Mouse (Mus musculus) liver, embryonic 14.5 days (tissue): ENCODE data around the gene Ugt1a8. TPM values are rescaled to one million over a fixed set of nuclear protein-coding genes. Genes with fewer than 3 reads are reported as not detected.
A peak's percentile ranks its signal among the peaks of the same experiment; 100 is the strongest.

Source experiments
- ATAC-seq: fragments of 200-750 bp; cut with Nextera tagmentation; 2 replicates; pipeline ENCODE4 v1.8.0; 2017; ENCODE audit warnings: moderate number of reproducible peaks, mild to moderate bottlenecking, moderate library complexity; ENCODE audit not compliant: insufficient read depth
- DNase-seq, 3 experiments: peaks; one replicate each; pipeline ENCODE4 v3.0.0-alpha.2; 2012 to 2013; ENCODE audit warnings: low read depth in 3 of 3, low spot score in 3 of 3
- H3K27ac ChIP-seq: fragments of 300-500 bp; sonication (generic); 2 replicates; pipeline ENCODE4 v1.5.1; 2014; ENCODE audit warnings: moderate library complexity, mild to moderate bottlenecking, control low read depth, inconsistent platforms
- H3K27me3 ChIP-seq: fragments of 300-500 bp; sonication (generic); 2 replicates; pipeline ENCODE4 v1.6.1; 2014; ENCODE audit warnings: mild to moderate bottlenecking, low read length, moderate library complexity; ENCODE audit not compliant: control insufficient read depth, insufficient read depth
- H3K36me3 ChIP-seq: fragments of 300-500 bp; sonication (generic); replicated peaks from 2 replicates; pipeline ENCODE4 v1.6.1; 2014; ENCODE audit warnings: low read depth; ENCODE audit not compliant: control insufficient read depth, insufficient read depth
- H3K4me1 ChIP-seq, 2 experiments: fragments of 200-500 bp in 1 of 2; fragments of 300-500 bp in 1 of 2; sonication (generic) in 1 of 2; replicated peaks; 2 replicates each; pipeline ENCODE4 v1.6.1; 2012 to 2014; ENCODE audit warnings: antibody characterized with exemption in 1 of 2, inconsistent platforms in 1 of 2, low read length in 1 of 2; ENCODE audit not compliant: control insufficient read depth in 2 of 2, insufficient read depth in 2 of 2
- H3K4me2 ChIP-seq: fragments of 300-500 bp; sonication (generic); 2 replicates; pipeline ENCODE4 v1.6.1; 2014; ENCODE audit warnings: low read depth, mild to moderate bottlenecking, control low read depth, moderate library complexity
- H3K4me3 ChIP-seq, 2 experiments: fragments of 200-500 bp in 1 of 2; fragments of 300-500 bp in 1 of 2; sonication (generic) in 1 of 2; 2 replicates each; pipeline ENCODE4 v1.5.1; 2012 to 2014; ENCODE audit warnings: low read depth in 2 of 2, low read length in 2 of 2, mild to moderate bottlenecking in 2 of 2, control low read depth in 1 of 2, inconsistent platforms in 1 of 2, moderate library complexity in 1 of 2; ENCODE audit not compliant: insufficient read depth in 1 of 2
- H3K9ac ChIP-seq: fragments of 300-500 bp; sonication (generic); replicated peaks from 2 replicates; pipeline ENCODE4 v1.6.1; 2014; ENCODE audit warnings: mild to moderate bottlenecking, control low read depth, moderate library complexity
- H3K9me3 ChIP-seq: fragments of 300-500 bp; sonication (generic); 2 replicates; pipeline ENCODE4 v1.6.1; 2016; ENCODE audit warnings: low read length, mixed read lengths; ENCODE audit not compliant: control insufficient read depth
- CTCF ChIP-seq: IDR thresholded peaks from 2 replicates; pipeline ENCODE4 v1.5.1; 2016; ENCODE audit warnings: antibody characterized with exemption, low read depth, control low read depth
- EP300 ChIP-seq: IDR thresholded peaks from 2 replicates; pipeline ENCODE4 v1.6.1; 2016; ENCODE audit warnings: antibody characterized with exemption, low read depth
- WGBS: fragments of 180-500 bp; shearing (Covaris S2); extraction: QIAGEN DNeasy Blood & Tissue Kit; methylation state at CpG from one replicate; pipeline ENCODE4 v1.1.7; 2014; ENCODE audit not compliant: insufficient replicate concordance; 5-methylcytosine and 5-hydroxymethylcytosine counted together
- polyA plus RNA-seq, 2 experiments: library from polyadenylated mRNA; depleted of rRNA in 1 of 2; stranded (reverse) in 1 of 2; unstranded in 1 of 2; fragments of >200 nt; fragmentation: Nextera tagmentation in 1 of 2; extraction: Ambion mirVana in 1 of 2; gene quantifications; 2 replicates each; pipeline versions ENCODE4 v1.2.1 to v1.2.3; 2012 to 2014

The Ugt1a8 gene
- polyA plus RNA-seq, 2 experiments: not detected

GRCm38 (mm10) chr1:88213766-88214461, 126.3 kb downstream of the Ugt1a8 start:
- Histone ChIP-seq H3K4me1 (no peaks in the 10 kb centered on the region), H3K4me3 (no peak overlapping the region), H3K9ac (no peak overlapping the region), H3K4me2 (no peak overlapping the region), H3K36me3 (no peaks in the 10 kb centered on the region), H3K27ac (no peak overlapping the region), H3K27me3 (no peaks in the 10 kb centered on the region), H3K9me3 (peaks cover 26% of the 10 kb centered on the region)
- DNase-seq (peak in 1 of 3 experiments; percentile 14), ATAC-seq (0 out of 2 replicates have a peak, but pooled peaks have one; percentile 7)
- TF ChIP-seq EP300 (no peak), CTCF (no peak)
- 59% methylated on average over 2 of the region's 2 CpGs for WGBS

- TF ChIP-seq CTCF (no peak), EP300 (no peak)
- no peak overlapping the region for H3K27ac ChIP-seq
- ATAC-seq (no peak), DNase-seq (no peak)
- H3K36me3 ChIP-seq: no peaks in the 10 kb centered on the region
- no peak overlapping the region for H3K4me3 ChIP-seq
- WGBS: 50% methylated on average over 2 of the region's 2 CpGs
- H3K9ac ChIP-seq: no peak overlapping the region
- no peaks in the 10 kb centered on the region for H3K4me1 ChIP-seq
- peaks cover 26% of the 10 kb centered on the region for H3K9me3 ChIP-seq
- no peaks in the 10 kb centered on the region for H3K27me3 ChIP-seq
- no peak overlapping the region for H3K4me2 ChIP-seq
These were observed 126.9 kb downstream of the Ugt1a8 start for GRCm38 (mm10) chr1:88214462-88214952.

GRCm38 (mm10) chr1:88215466-88216380, 128.1 kb downstream of the Ugt1a8 start:
- DNase-seq (no peak), ATAC-seq (no peak)
- no peak overlapping the region for H3K4me3 ChIP-seq
- H3K36me3 ChIP-seq: no peaks in the 10 kb centered on the region
- H3K27me3 ChIP-seq: no peaks in the 10 kb centered on the region
- no peaks in the 10 kb centered on the region for H3K4me1 ChIP-seq
- H3K27ac ChIP-seq: no peak overlapping the region
- H3K4me2 ChIP-seq: no peak overlapping the region
- WGBS: 54% methylated on average over 10 of the region's 10 CpGs
- H3K9ac ChIP-seq: no peak overlapping the region
- peaks cover 26% of the 10 kb centered on the region for H3K9me3 ChIP-seq
- no peak for TF ChIP-seq EP300
- TF ChIP-seq CTCF: no peak

GRCm38 (mm10) chr1:88216551-88216950, 128.9 kb downstream of the Ugt1a8 start:
- TF ChIP-seq EP300: no peak
- no peak for TF ChIP-seq CTCF
- Histone ChIP-seq H3K27me3 (no peaks in the 10 kb centered on the region), H3K4me2 (no peak overlapping the region), H3K4me3 (no peak overlapping the region), H3K4me1 (no peaks in the 10 kb centered on the region), H3K9ac (no peak overlapping the region), H3K9me3 (peaks cover 25% of the 10 kb centered on the region), H3K36me3 (no peaks in the 10 kb centered on the region), H3K27ac (no peak overlapping the region)
- DNase-seq: no peak
- ATAC-seq: no peak
- WGBS: 44% methylated on average over 2 of the region's 2 CpGs

- Histone ChIP-seq H3K9me3 (peaks cover 21% of the 10 kb centered on the region), H3K36me3 (no peaks in the 10 kb centered on the region), H3K4me3 (no peak overlapping the region), H3K27ac (no peak overlapping the region), H3K9ac (no peak overlapping the region), H3K4me2 (no peak overlapping the region), H3K4me1 (no peaks in the 10 kb centered on the region), H3K27me3 (no peaks in the 10 kb centered on the region)
- TF ChIP-seq CTCF (no peak), EP300 (no peak)
- 37% methylated on average over 2 of the region's 2 CpGs for whole genome bisulfite sequencing
- ATAC-seq (no peak), DNase-seq (no peak)
These were observed 129.5 kb downstream of the Ugt1a8 start for GRCm38 (mm10) chr1:88217144-88217543.
